Mouse (Mus musculus) spleen, adult 2 months (tissue): ENCODE measurements around the gene Kalrn.

ENCODE experiments used
- CTCF ChIP-seq: fragments of 200-500 bp; IDR thresholded peaks from 2 replicates; pipeline ENCODE4 v1.5.1; 2011; ENCODE audit warnings: mild to moderate bottlenecking, inconsistent platforms; ENCODE audit not compliant: insufficient read depth, insufficient read length, insufficient replicate concordance; ENCODE audit errors: extremely low read depth
- POLR2A ChIP-seq: fragments of 200-500 bp; IDR thresholded peaks from 2 replicates; pipeline ENCODE4 v1.6.1; 2011; ENCODE audit warnings: low read depth, low read length, inconsistent platforms

GRCm38 (mm10) chr16:34192959-34193842 is 380.1 kb downstream of the Kalrn start:
- no peak for TF ChIP-seq CTCF
- TF ChIP-seq POLR2A = no peak
